Mouse (Mus musculus): Measurements from ENCODE around the gene Ablim1. TPM values are rescaled to one million over a fixed set of nuclear protein-coding genes. Genes with fewer than 3 reads are reported as not detected.

Gene Ablim1
- total RNA-seq, 2 experiments from 2014 or later: 42.8 to 52.0 TPM

Other genes with a start within 250 kb of the Ablim1 start
- 10 to 100 TPM in 1 of 2 experiments, 1 to 10 TPM in 1; 9.6 to 12.8 TPM for gene Fam160b1, start 45.8 kb upstream of the Ablim1 start, total RNA-seq (2021)
- gene Trub1, start 138.0 kb upstream of the Ablim1 start, total RNA-seq (2021): 10 to 100 TPM in 1 of 2 experiments, 1 to 10 TPM in 1; 8.0 to 10.8 TPM

All from gastrocnemius, postnatal 10 days (tissue).